In genomic region chr4:106281128-106281491, GRCm38 (mm10) we compare ENCODE assay signal across 11 mouse cellular contexts. TPM values are rescaled to one million over a fixed set of nuclear protein-coding genes. Genes with fewer than 3 reads are reported as not detected.
A peak's percentile ranks its signal among the peaks of the same experiment; 100 is the strongest.
DNase-seq lines count a peak whose midpoint lies in the region; ATAC-seq lines count a peak whose summit lies in the region.
"Had no signal": no experiment of that assay in that cellular context is flagged by ENCODE, and none has a peak within 500 bp of the region (broad histone marks: within the 10 kb centered on the region; RNA-seq: fewer than 3 reads in every experiment).

No protein-coding gene starts in this region.

- WGBS in kidney, embryonic 14.5 days = 62% methylated on average over 2 of the region's 2 CpGs
- WGBS in limb, embryonic 15.5 days = 48% methylated on average over 2 of the region's 2 CpGs

- DNase-seq in cerebellum, postnatal 10 days = peak; percentile 26 to 43
- DNase-seq in cerebellum, adult 9-11 months = no peak
- DNase-seq in kidney, adult 11 months = peak; percentile 55
- DNase-seq in natural killer cell, adult 2 months (ENCODE audit: low spot score in 2 of 2) = no peak
- no peak for DNase-seq in ovary, postnatal 10 days (ENCODE audit: low spot score)
- DNase-seq: thymus, postnatal 14 days had no signal

- ATAC-seq in kidney, embryonic 14.5 days (ENCODE audit: low FRiP score, low TSS enrichment) = no peak
- ATAC-seq in common myeloid progenitor, adult 5-6 weeks (replicated peaks; ENCODE audit: low read depth, poor library complexity, severe bottlenecking) = 0 out of 2 replicates have a peak, but pooled peaks have one; percentile 22
- ATAC-seq in limb, embryonic 15.5 days (ENCODE audit: insufficient number of reproducible peaks, low FRiP score, low TSS enrichment, low read depth) = no peak

- no peak overlapping the region for H3K4me2 ChIP-seq in kidney, embryonic 14.5 days (replicated peaks; ENCODE audit: low read depth, low read length)
- H3K4me2 ChIP-seq in limb, embryonic 15.5 days = peak overlapping the region; percentile 10; the same call in 1 of the 2 replicates

- H3K4me3 ChIP-seq in kidney, embryonic 14.5 days (ENCODE audit: low read length) = no peak overlapping the region
- no peak overlapping the region for H3K4me3 ChIP-seq in limb, embryonic 15.5 days
- H3K4me3 ChIP-seq: left cerebral cortex, adult 2 months; megakaryocyte, embryonic 14.5 days had no signal

- H3K4me1 ChIP-seq in kidney, embryonic 14.5 days (ENCODE audit: control insufficient read depth, insufficient read depth, low read length) = 0 out of 2 replicates have a peak, but pooled peaks cover 7% of the 10 kb centered on the region
- peaks cover 14% of the 10 kb centered on the region; the same call in 1 of the 2 replicates for H3K4me1 ChIP-seq in limb, embryonic 15.5 days

- H3K9me3 ChIP-seq in kidney, embryonic 14.5 days (ENCODE audit: control insufficient read depth, low read length) = peaks cover 3% of the 10 kb centered on the region; the same call in 1 of the 2 replicates
- no peaks in the 10 kb centered on the region for H3K9me3 ChIP-seq in limb, embryonic 15.5 days

- no peak overlapping the region for H3K27ac ChIP-seq in kidney, embryonic 14.5 days (ENCODE audit: low read depth, low read length)
- H3K27ac ChIP-seq in limb, embryonic 15.5 days = no peak overlapping the region
- H3K27ac ChIP-seq: left cerebral cortex, adult 2 months had no signal

- no peaks in the 10 kb centered on the region for H3K36me3 ChIP-seq in kidney, embryonic 14.5 days (ENCODE audit: control insufficient read depth, insufficient read depth, low read length)
- H3K36me3 ChIP-seq in limb, embryonic 15.5 days = no peaks in the 10 kb centered on the region

- no peaks in the 10 kb centered on the region for H3K27me3 ChIP-seq in kidney, embryonic 14.5 days (ENCODE audit: control insufficient read depth, insufficient read depth, low read length)
- no peaks in the 10 kb centered on the region for H3K27me3 ChIP-seq in limb, embryonic 15.5 days
- H3K27me3 ChIP-seq: megakaryocyte, embryonic 14.5 days had no signal

- no peak overlapping the region for H3K9ac ChIP-seq in kidney, embryonic 14.5 days (ENCODE audit: low read depth, low read length)
- H3K9ac ChIP-seq in limb, embryonic 15.5 days = no peak overlapping the region

RNA-seq across cellular contexts. Expression of gene Usp24, which starts 34.9 kb away (rescaled TPM):
- 15.7 and 16.4 TPM in 2 replicates for polyA plus RNA-seq in kidney, embryonic 14.5 days (2014; fragmentation: Nextera tagmentation; extraction: Ambion mirVana)
- total RNA-seq in common myeloid progenitor, adult 5-6 weeks (2017) = 65.3 and 75.6 TPM in 2 replicates
- 6.0 and 8.0 TPM in 2 replicates for polyA plus RNA-seq in limb, embryonic 15.5 days (2015; fragmentation: Nextera tagmentation; extraction: Ambion mirVana)

Comparison
In these comparisons a context has a peak if more than half of its experiments do, and no peak if none do; other contexts are left out.
1. DNase-seq: peak in cerebellum, postnatal 10 days (2 of 2) and kidney, adult 11 months (single experiment); none in cerebellum, adult 9-11 months (single experiment), natural killer cell, adult 2 months (0 of 2) and ovary, postnatal 10 days (single experiment).